Mouse (Mus musculus): Measurements from ENCODE around the gene Vmn1r17.
"Not testable (repeated sequence)": the region's sequence is repeated elsewhere in the genome, so short reads cannot be mapped to it uniquely, and the experiment has no call there.

Gene Vmn1r17

DNA sequence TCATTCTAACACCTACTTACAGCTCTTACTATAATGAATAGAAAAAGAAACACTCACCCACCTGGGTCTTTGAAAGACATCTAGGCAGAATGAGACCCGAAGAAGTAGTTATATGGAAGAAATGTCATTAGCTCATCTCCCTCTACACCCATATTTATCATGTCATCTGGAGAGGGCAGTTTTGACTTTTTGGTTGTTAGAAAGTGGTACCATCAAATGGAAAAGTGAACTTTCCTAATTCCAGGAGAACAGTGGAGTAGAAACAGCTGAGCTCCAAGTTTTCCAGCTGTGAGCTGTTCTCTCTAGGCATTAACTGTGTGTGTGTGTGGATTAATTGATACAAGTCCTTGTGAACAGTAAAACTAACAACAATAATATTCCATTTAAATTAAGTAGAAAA lies at the start of gene Vmn1r17:
Vmn1r17 (minus strand) TSS at position 101 of the 400 bp plus-strand sequence.
- in situ Hi-C loops (cut with MboI; ENCODE audit: unreplicated experiment in 2 of 2), result no loop called here

- in situ Hi-C loops (cut with MboI; ENCODE audit: unreplicated experiment in 2 of 2), result not testable (repeated sequence)
These were observed 40.0 kb upstream of the Vmn1r17 start, which contains the start of gene Vmn1r19 for GRCm38 (mm10) chr6:57403480-57403879. Vmn1r19 (plus strand) TSS chr6:57403780.

- in situ Hi-C loops (cut with MboI; ENCODE audit: unreplicated experiment in 2 of 2), result no loop called here
These were observed 32.2 kb upstream of the Vmn1r17 start, which contains the start of gene Vmn1r18 for GRCm38 (mm10) chr6:57395683-57396082. Vmn1r18 (minus strand) TSS chr6:57395783.

DNA sequence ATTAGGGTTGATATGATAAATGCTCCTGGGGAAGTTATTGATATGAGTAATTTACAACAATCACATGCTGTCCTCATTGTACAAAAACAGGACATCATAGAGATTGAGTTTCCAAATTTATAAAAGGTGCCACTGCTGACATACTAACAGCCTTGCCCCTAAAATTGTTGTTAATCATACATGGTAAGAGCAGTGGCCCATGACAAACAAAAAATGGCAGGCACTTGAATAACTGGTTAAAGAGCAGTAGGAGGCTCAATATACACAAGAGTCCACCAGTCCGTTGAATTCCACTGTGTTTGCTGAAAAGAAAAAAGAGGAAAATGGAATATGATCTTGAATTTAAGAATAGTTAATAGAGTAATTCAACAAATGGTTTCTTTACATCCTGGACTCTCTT lies 4.0 kb upstream of the Vmn1r17 start:
- in situ Hi-C loops (cut with MboI; ENCODE audit: unreplicated experiment in 2 of 2), result no loop called here

- in situ Hi-C loops (cut with MboI; ENCODE audit: unreplicated experiment in 2 of 2), result not testable (repeated sequence)
These were observed 2.3 kb upstream of the Vmn1r17 start for GRCm38 (mm10) chr6:57365866-57366265.

DNA sequence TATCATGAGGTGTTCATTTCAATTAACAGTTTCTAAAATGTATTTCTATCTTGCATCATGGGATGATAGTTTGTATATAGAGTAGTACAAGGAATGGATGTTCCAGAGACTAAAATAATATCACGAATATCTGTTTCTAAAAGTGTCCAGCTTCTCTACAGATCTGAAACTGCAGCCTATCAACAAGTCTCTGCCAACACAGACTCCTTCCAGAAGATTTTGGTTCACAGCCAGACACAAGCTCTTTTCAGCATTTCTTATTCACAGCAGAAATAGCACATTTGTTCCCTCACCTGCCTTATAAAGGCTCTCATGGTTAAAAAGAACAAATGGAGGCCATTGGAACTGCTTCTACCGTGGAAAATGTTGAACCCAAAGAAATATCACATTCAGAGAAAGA lies 6.7 kb downstream of the Vmn1r17 start:
- in situ Hi-C loops (cut with MboI; ENCODE audit: unreplicated experiment in 2 of 2), result no loop called here

- in situ Hi-C loops (cut with MboI; ENCODE audit: unreplicated experiment in 2 of 2), result no loop called here
These were observed 34.1 kb downstream of the Vmn1r17 start, which contains the start of gene Vmn1r16 for GRCm38 (mm10) chr6:57329394-57329793. Vmn1r16 (minus strand) TSS chr6:57329494.

- in situ Hi-C loops (cut with MboI; ENCODE audit: unreplicated experiment in 2 of 2), result no loop called here
These were observed 37.4 kb downstream of the Vmn1r17 start for GRCm38 (mm10) chr6:57326176-57326575.

Measured in v-Abl transformed pro-B cells (cell line).